Mouse (Mus musculus) stomach, postnatal 0 days (tissue): Measurements from ENCODE around the gene Sbf2. TPM values are rescaled to one million over a fixed set of nuclear protein-coding genes. Genes with fewer than 3 reads are reported as not detected.

Experiments used
- ATAC-seq: fragments of 200-750 bp; cut with Nextera tagmentation; 2 replicates; pipeline ENCODE4 v1.8.0; 2017; ENCODE audit not compliant: low FRiP score, low TSS enrichment
- DNase-seq: peaks from one replicate; pipeline ENCODE4 v3.0.0-alpha.2; 2016; ENCODE audit warnings: low spot score
- H3K27ac ChIP-seq: fragments of 300-500 bp; sonication (generic); replicated peaks from 2 replicates; pipeline ENCODE4 v1.5.1; 2014; ENCODE audit warnings: mild to moderate bottlenecking, control low read depth
- H3K27me3 ChIP-seq: fragments of 300-500 bp; sonication (generic); 2 replicates; pipeline ENCODE4 v1.6.1; 2014; ENCODE audit warnings: low read length; ENCODE audit not compliant: control insufficient read depth, insufficient read depth
- H3K36me3 ChIP-seq: fragments of 300-500 bp; sonication (generic); 2 replicates; pipeline ENCODE4 v1.6.1; 2014; ENCODE audit warnings: low read length, mixed read lengths; ENCODE audit not compliant: control insufficient read depth, insufficient read depth
- H3K4me1 ChIP-seq: fragments of 300-500 bp; sonication (generic); replicated peaks from 2 replicates; pipeline ENCODE4 v1.6.1; 2014; ENCODE audit warnings: antibody characterized with exemption; ENCODE audit not compliant: control insufficient read depth, insufficient read depth
- H3K4me2 ChIP-seq: fragments of 300-500 bp; sonication (generic); replicated peaks from 2 replicates; pipeline ENCODE4 v1.6.1; 2014; ENCODE audit warnings: low read depth, mild to moderate bottlenecking, control low read depth, moderate library complexity
- H3K4me3 ChIP-seq: fragments of 300-500 bp; sonication (generic); 2 replicates; pipeline ENCODE4 v1.5.1; 2014; ENCODE audit warnings: low read depth, low read length, control low read depth
- H3K9ac ChIP-seq: fragments of 300-500 bp; sonication (generic); 2 replicates; pipeline ENCODE4 v1.6.1; 2014; ENCODE audit warnings: mild to moderate bottlenecking, low read length, control low read depth, mixed read lengths
- H3K9me3 ChIP-seq: fragments of 300-500 bp; sonication (generic); 2 replicates; pipeline ENCODE4 v1.6.1; 2016; ENCODE audit warnings: low read length; ENCODE audit not compliant: control insufficient read depth
- CTCF ChIP-seq: IDR thresholded peaks from 2 replicates; pipeline ENCODE4 v1.5.1; 2016; ENCODE audit warnings: antibody characterized with exemption, low read depth, mild to moderate bottlenecking, moderate library complexity
- EP300 ChIP-seq: optimal IDR thresholded peaks from 2 replicates; pipeline ENCODE3; 2016; ENCODE audit warnings: antibody characterized with exemption
- WGBS: fragments of 180-500 bp; shearing (Covaris S2); extraction: QIAGEN DNeasy Blood & Tissue Kit; methylation state at CpG from one replicate; pipeline ENCODE4 v1.1.7; 2014; 5-methylcytosine and 5-hydroxymethylcytosine counted together
- polyA plus RNA-seq: library from polyadenylated mRNA; unstranded; fragments of >200 nt; fragmentation: Nextera tagmentation; extraction: Ambion mirVana; gene quantifications from 2 replicates; pipeline ENCODE4 v1.2.1, GENCODE M21; 2015

Gene Sbf2
- polyA plus RNA-seq, 1 experiment from 2014 or later: 14.9 TPM

DNA sequence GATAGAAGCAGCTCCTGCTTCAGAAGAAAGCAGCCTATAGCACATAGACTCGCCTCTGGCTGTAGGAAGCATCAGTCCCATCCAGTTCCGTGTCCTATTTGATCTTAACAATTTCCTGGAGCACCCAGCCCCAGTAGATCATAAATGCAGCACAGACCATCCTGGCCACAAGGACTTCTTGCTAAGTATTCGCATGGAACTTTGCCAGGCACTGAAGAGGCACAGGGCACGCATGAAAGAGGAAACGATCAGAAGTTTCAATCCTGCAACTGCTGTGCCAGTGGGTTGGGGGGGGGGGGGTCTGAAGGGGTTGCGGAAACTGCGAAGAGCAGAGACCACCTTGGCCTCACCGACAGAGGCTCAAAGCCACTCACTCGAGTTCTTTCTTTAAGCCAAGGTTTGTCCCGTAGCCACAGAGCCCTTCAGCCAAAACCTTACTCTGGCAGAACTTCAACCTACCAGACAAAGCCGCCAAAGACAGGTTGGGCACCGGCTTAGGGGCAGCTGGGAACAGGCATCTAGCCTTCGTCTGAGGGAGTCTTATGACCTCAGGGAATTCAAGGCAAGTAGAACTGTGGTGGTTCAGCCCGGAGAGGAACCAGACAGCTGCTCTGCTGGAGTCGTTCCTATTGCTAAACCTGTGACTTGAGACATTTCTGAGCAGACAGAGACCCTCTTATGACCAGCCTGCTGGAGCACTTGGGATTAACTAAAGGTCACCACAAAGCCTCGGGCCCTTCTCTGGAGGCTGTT, 16.6 kb upstream of the Sbf2 start:
- Histone ChIP-seq H3K4me2 (no peak overlapping the region), H3K4me3 (no peak overlapping the region), H3K36me3 (no peaks in the 10 kb centered on the region), H3K27me3 (no peaks in the 10 kb centered on the region), H3K9ac (peak overlapping the region; percentile 0; the same call in 1 of the 2 replicates), H3K27ac (no peak overlapping the region), H3K9me3 (no peaks in the 10 kb centered on the region), H3K4me1 (peaks cover 15% of the 10 kb centered on the region)
- ATAC-seq (no peak), DNase-seq (no peak)
- WGBS: 73% methylated on average over 16 of the region's 16 CpGs
- TF ChIP-seq CTCF (no peak), EP300 (no peak)

DNA sequence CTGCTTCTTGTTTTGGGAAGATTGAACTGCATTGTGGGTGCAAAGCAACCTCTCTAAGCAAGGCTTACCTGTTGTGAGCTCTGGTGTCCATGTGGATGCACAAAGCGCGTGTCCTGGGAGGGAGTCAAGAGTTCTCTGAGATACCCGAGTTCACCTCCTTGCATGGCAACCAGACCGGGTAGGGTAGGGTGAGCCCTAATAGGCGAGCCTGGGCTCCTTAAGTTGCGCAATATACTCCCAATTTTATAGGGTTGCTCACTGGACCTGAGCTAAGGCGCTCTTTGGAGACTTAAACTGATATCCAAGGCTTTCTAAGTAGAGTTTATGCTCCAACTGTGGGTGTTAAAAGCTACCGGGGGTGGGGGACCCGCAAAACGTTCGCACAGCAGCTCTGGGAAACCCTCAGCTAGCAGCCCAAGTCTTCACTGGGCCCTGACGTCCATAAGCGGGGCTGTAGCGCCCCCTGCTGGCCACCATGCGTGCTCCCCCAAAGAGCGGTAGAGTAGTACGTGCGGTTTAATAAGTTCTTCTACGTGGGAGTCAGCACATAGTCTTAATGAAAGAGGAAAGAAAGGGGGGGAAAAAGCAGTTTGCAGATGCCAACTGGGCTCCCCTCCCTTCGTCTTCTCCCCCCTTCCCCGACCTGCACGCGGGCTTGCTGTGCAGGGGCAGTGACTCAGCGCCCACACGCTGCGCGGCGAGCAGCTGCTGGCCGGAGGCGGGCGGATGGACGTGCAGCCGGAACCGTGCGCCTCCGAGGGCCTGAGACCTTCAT, 15.4 kb upstream of the Sbf2 start:
- H3K4me2 ChIP-seq: peak overlapping the region; percentile 82
- no peak for TF ChIP-seq EP300
- TF ChIP-seq CTCF: peak; percentile 98
- no peaks in the 10 kb centered on the region for H3K27me3 ChIP-seq
- ATAC-seq: peak; percentile 85
- 3% methylated on average over 29 of the region's 36 CpGs for WGBS
- peak; percentile 88 for DNase-seq
- peak overlapping the region; percentile 54 for H3K4me3 ChIP-seq
- H3K9me3 ChIP-seq: no peaks in the 10 kb centered on the region
- H3K27ac ChIP-seq: peak overlapping the region; percentile 53
- peak overlapping the region; percentile 59 for H3K9ac ChIP-seq
- no peaks in the 10 kb centered on the region for H3K36me3 ChIP-seq
- H3K4me1 ChIP-seq: peaks cover 15% of the 10 kb centered on the region

DNA sequence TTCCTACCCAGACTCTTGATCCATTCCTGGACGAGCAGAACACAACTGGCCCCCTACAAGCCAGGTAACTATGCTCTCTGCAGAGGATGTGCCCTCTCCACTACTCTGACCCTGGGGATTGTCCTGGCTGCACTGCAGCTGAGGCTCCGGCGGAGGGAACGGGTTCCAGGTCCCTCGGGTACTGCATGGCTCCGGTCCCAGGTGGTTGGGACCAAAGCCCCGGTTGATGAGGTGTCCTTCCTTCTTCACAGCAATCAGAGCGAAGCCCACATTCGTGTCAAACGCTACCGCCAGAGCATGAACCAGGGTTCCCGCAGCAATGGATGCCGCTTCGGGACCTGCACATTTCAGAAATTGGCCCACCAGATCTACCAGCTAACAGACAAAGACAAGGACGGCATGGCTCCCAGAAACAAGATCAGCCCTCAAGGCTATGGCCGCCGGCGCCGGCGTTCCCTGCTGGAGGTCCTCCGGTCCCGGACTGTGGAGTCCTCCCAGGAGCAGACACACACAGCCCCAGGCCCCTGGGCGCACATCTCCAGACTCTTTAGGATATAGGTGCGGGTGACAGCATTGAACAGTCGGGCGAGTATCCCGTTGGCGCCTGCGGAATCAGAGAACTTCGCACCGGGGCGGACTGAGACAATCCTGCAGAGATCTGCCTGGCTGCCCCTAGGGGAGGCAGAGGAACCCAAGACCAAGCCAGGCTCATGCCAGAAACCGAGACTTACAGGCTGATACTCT, 14.1 kb upstream of the Sbf2 start:
- WGBS: 4% methylated on average over 33 of the region's 33 CpGs
- no peaks in the 10 kb centered on the region for H3K27me3 ChIP-seq
- peak overlapping the region; percentile 58 for H3K9ac ChIP-seq
- H3K4me1 ChIP-seq: peaks cover 15% of the 10 kb centered on the region
- ATAC-seq (no peak), DNase-seq (peak; percentile 44)
- peak overlapping the region; percentile 92 for H3K4me2 ChIP-seq
- H3K9me3 ChIP-seq: no peaks in the 10 kb centered on the region
- H3K36me3 ChIP-seq: no peaks in the 10 kb centered on the region
- peak overlapping the region; percentile 54 for H3K4me3 ChIP-seq
- no peak overlapping the region for H3K27ac ChIP-seq
- peak; percentile 55 for TF ChIP-seq CTCF
- TF ChIP-seq EP300: no peak

DNA sequence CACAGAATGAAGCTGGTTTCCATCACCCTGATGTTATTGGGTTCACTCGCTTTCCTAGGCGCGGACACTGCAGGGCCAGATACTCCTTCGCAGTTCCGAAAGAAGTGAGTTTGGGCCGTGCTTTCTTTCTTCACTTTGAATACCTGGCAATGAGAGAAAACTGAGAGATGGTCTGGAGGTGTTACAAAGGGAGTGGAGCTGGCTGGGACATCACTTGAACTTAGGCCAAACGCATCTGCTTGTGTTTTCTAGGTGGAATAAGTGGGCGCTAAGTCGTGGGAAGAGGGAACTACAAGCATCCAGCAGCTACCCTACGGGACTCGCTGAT, 13.5 kb upstream of the Sbf2 start:
- DNase-seq (no peak), ATAC-seq (no peak)
- H3K9ac ChIP-seq: peak overlapping the region; percentile 58
- no peaks in the 10 kb centered on the region for H3K9me3 ChIP-seq
- H3K4me2 ChIP-seq: peak overlapping the region; percentile 92
- TF ChIP-seq EP300: no peak
- no peak for TF ChIP-seq CTCF
- WGBS: 3% methylated on average over 11 of the region's 11 CpGs
- H3K4me3 ChIP-seq: peak overlapping the region; percentile 54
- no peaks in the 10 kb centered on the region for H3K36me3 ChIP-seq
- no peak overlapping the region for H3K27ac ChIP-seq
- H3K27me3 ChIP-seq: no peaks in the 10 kb centered on the region
- peaks cover 15% of the 10 kb centered on the region for H3K4me1 ChIP-seq

DNA sequence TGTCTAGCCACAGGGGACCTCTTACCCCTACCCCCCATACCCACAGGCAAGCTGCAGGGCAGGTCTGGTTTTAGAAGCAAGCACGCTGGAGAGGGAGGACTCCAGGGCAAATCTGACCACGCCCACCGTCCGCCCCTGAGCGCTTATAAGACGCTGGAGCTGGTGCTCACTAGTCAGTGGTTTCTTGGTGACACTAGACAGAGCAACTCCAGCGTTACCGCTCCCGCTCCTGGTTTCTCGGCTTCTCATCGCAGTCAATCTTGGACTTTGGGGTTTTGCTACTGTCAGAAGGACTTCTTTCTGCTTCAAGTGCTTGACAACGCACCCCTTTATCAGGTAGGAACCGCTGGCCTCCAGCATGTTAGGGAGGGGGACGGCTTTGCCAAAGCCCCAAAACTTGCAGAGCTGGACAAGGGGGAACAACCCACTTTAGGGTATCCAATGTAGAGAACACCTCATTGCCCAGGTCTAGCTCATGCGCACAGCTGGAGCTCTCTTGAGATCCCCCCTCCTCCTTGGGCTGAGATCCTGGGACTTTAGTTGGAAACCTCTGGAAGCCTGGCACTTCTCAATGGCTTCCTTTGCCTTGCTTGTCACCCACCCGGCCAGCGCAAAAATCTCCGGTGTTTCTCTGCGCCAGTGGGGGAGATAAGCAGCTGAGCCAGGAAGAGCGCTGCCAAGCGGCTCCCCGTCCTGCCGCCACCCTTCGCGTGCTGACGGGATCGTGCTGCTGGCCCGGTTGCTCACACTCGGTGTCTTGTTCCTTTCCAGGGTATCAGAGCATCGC, 13.0 kb upstream of the Sbf2 start, which contains the start of gene Adm:
Gene Adm, plus strand, starts transcription at position 176 of the 787 bp plus-strand sequence.
- no peaks in the 10 kb centered on the region for H3K27me3 ChIP-seq
- peaks cover 15% of the 10 kb centered on the region for H3K4me1 ChIP-seq
- DNase-seq: peak; percentile 86

More for the DNA sequence above, 13.0 kb upstream of the Sbf2 start, which contains the start of gene Adm:
- no peaks in the 10 kb centered on the region for H3K9me3 ChIP-seq
- ATAC-seq: peak; percentile 38; the same call in 1 of the 2 replicates
- H3K36me3 ChIP-seq: no peaks in the 10 kb centered on the region
- peak within 1 kb of the TSS; percentile 54 for H3K4me3 ChIP-seq
- no peak within 1 kb of the TSS for H3K27ac ChIP-seq
- WGBS: 1% methylated on average over 30 of the region's 30 CpGs
- peak within 1 kb of the TSS; percentile 92 for H3K4me2 ChIP-seq
- peak within 1 kb of the TSS; percentile 58 for H3K9ac ChIP-seq
- TF ChIP-seq CTCF (peak; percentile 22; the same call in 1 of the 2 replicates), EP300 (no peak)
